Mouse (Mus musculus): Measurements from ENCODE around the gene Icam1. TPM values are rescaled to one million over a fixed set of nuclear protein-coding genes. Genes with fewer than 3 reads are reported as not detected.

Gene Icam1
- polyA plus RNA-seq, 1 experiment from 2014 or later: 4.2 TPM

DNA sequence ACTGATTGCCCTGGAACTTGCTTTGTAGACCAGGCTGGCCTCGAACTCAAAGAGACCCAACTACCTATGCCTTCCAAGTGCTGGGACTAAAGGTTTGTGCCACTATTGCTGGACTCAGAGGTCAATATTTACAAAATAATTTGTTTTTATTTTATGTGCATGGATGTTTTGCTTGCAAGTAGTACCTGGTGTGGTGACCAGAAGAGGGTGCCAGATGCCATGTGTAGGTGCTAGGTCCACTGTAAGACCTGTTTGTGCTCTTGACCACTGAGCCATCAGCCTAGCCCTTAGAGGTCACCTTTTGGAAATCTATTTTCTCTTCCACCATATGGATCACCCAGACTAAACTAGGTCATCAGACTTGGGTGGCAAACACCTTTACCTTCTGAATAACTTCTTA lies 6.9 kb downstream of the Icam1 start:
- WGBS: 96% methylated on average over 1 of the region's 1 CpGs
- Histone ChIP-seq H3K9ac (ENCODE audit: low read length) (no peak overlapping the region), H3K27ac (ENCODE audit: low read depth, low read length) (no peak overlapping the region), H3K4me3 (ENCODE audit: low read depth, low read length) (no peak overlapping the region), H3K4me1 (replicated peaks; ENCODE audit: control insufficient read depth, insufficient read depth, low read length) (no peaks in the 10 kb centered on the region), H3K36me3 (ENCODE audit: control insufficient read depth, insufficient read depth, low read length) (no peaks in the 10 kb centered on the region), H3K27me3 (ENCODE audit: control insufficient read depth, insufficient read depth, low read length) (peaks cover 4% of the 10 kb centered on the region), H3K9me3 (ENCODE audit: control insufficient read depth, low read length) (no peaks in the 10 kb centered on the region), H3K4me2 (ENCODE audit: low read depth, low read length, severe bottlenecking) (no peak overlapping the region)
- DNase-seq (ENCODE audit: low spot score): no peak
- ATAC-seq (replicated peaks; ENCODE audit: low FRiP score): no peak

DNA sequence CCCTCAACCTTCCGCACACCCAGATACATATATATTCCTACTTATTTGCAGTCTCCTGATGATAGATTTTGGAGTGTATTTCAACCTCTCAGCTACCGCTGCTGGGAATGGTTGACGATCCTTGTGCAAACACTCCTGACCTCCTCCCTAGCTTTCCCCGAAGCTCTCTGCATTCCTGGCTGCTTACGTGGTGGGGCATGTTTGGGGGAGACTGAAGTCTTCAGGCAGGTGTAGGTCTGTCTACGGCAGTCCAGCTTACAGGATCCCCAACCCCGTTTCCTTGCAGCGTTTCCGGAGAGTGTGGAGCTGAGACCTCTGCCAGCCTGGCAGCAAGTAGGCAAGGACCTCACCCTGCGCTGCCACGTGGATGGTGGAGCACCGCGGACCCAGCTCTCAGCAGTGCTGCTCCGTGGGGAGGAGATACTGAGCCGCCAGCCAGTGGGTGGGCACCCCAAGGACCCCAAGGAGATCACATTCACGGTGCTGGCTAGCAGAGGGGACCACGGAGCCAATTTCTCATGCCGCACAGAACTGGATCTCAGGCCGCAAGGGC lies 9.5 kb downstream of the Icam1 start:
- WGBS: 73% methylated on average over 19 of the region's 19 CpGs
- H3K4me2 ChIP-seq (ENCODE audit: low read depth, low read length, severe bottlenecking): no peak overlapping the region
- DNase-seq (ENCODE audit: low spot score): no peak

DNA sequence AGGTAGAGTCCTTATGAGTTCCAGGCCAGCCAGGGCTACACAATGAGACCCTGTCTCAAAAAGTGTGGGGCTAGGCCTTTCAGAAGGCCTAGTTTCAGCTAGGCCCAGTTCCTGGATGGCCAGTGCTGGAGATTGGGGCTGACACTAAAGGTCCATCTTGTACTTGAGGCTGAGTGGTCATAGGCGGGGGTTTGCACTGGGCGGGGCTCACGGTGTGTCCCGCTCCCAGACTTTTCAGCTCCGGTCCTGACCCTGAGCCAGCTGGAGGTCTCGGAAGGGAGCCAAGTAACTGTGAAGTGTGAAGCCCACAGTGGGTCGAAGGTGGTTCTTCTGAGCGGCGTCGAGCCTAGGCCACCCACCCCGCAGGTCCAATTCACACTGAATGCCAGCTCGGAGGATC lies 11.1 kb downstream of the Icam1 start:
- Histone ChIP-seq H3K4me3 (ENCODE audit: low read depth, low read length) (no peak overlapping the region), H3K4me2 (ENCODE audit: low read depth, low read length, severe bottlenecking) (no peak overlapping the region), H3K36me3 (ENCODE audit: control insufficient read depth, insufficient read depth, low read length) (no peaks in the 10 kb centered on the region), H3K4me1 (replicated peaks; ENCODE audit: control insufficient read depth, insufficient read depth, low read length) (peaks cover 8% of the 10 kb centered on the region), H3K9me3 (ENCODE audit: control insufficient read depth, low read length) (no peaks in the 10 kb centered on the region), H3K27ac (ENCODE audit: low read depth, low read length) (no peak overlapping the region), H3K9ac (ENCODE audit: low read length) (no peak overlapping the region), H3K27me3 (ENCODE audit: control insufficient read depth, insufficient read depth, low read length) (peaks cover 32% of the 10 kb centered on the region)
- 87% methylated on average over 12 of the region's 12 CpGs for WGBS
- ATAC-seq (replicated peaks; ENCODE audit: low FRiP score) (no peak), DNase-seq (ENCODE audit: low spot score) (no peak)

More for the DNA sequence above, 9.5 kb downstream of the Icam1 start:
- no peak overlapping the region for H3K9ac ChIP-seq (ENCODE audit: low read length)
- H3K36me3 ChIP-seq (ENCODE audit: control insufficient read depth, insufficient read depth, low read length): no peaks in the 10 kb centered on the region
- no peak for ATAC-seq (replicated peaks; ENCODE audit: low FRiP score)
- H3K4me3 ChIP-seq (ENCODE audit: low read depth, low read length): no peak overlapping the region
- 0 out of 2 replicates have a peak, but pooled peaks cover 3% of the 10 kb centered on the region for H3K4me1 ChIP-seq (replicated peaks; ENCODE audit: control insufficient read depth, insufficient read depth, low read length)
- H3K27me3 ChIP-seq (ENCODE audit: control insufficient read depth, insufficient read depth, low read length): peaks cover 20% of the 10 kb centered on the region
- H3K9me3 ChIP-seq (ENCODE audit: control insufficient read depth, low read length): no peaks in the 10 kb centered on the region
- H3K27ac ChIP-seq (ENCODE audit: low read depth, low read length): no peak overlapping the region

DNA sequence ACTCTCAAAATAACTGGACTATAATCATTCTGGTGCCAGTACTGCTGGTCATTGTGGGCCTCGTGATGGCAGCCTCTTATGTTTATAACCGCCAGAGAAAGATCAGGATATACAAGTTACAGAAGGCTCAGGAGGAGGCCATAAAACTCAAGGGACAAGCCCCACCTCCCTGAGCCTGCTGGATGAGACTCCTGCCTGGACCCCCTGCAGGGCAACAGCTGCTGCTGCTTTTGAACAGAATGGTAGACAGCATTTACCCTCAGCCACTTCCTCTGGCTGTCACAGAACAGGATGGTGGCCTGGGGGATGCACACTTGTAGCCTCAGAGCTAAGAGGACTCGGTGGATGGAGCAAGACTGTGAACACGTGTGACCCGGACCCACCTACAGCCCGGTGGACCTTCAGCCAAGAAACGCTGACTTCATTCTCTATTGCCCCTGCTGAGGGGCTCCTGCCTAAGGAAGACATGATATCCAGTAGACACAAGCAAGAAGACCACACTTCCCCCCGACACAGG lies 12.0 kb downstream of the Icam1 start:
- DNase-seq (ENCODE audit: low spot score) (no peak), ATAC-seq (replicated peaks; ENCODE audit: low FRiP score) (no peak)
- H3K27me3 ChIP-seq (ENCODE audit: control insufficient read depth, insufficient read depth, low read length): peaks cover 42% of the 10 kb centered on the region
- WGBS: 59% methylated on average over 8 of the region's 8 CpGs
- no peak overlapping the region for H3K4me3 ChIP-seq (ENCODE audit: low read depth, low read length)
- H3K4me1 ChIP-seq (replicated peaks; ENCODE audit: control insufficient read depth, insufficient read depth, low read length): peaks cover 15% of the 10 kb centered on the region
- no peak overlapping the region for H3K9ac ChIP-seq (ENCODE audit: low read length)
- no peaks in the 10 kb centered on the region for H3K36me3 ChIP-seq (ENCODE audit: control insufficient read depth, insufficient read depth, low read length)
- H3K27ac ChIP-seq (ENCODE audit: low read depth, low read length): no peak overlapping the region
- H3K4me2 ChIP-seq (ENCODE audit: low read depth, low read length, severe bottlenecking): no peak overlapping the region
- H3K9me3 ChIP-seq (ENCODE audit: control insufficient read depth, low read length): no peaks in the 10 kb centered on the region

DNA sequence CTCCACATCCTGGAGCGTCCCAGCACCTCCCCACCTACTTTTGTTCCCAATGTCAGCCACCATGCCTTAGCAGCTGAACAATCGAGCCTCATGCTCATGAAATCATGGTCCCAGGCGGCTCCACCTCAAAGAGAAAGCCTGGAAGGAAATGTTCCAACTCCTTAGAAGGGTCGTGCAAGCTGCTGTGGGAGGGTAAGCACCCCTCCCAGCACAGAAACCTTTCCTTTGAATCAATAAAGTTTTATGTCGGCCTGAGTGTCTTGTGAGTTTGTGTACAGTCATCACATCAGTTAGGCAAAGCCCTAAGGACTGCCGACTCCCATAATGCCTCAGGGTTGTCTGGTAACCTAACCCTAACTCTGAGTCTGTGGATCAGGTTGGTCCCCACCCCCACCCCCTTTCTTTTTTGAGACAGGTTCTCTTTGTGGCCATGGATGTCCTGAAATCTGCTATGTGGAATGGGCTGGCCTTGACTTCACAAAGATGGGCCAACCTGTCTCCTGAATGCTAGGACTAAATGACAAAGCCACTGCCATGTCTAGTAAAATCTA lies 12.8 kb downstream of the Icam1 start:
- DNase-seq (ENCODE audit: low spot score) (no peak), ATAC-seq (replicated peaks; ENCODE audit: low FRiP score) (no peak)
- no peak overlapping the region for H3K9ac ChIP-seq (ENCODE audit: low read length)
- no peak overlapping the region for H3K27ac ChIP-seq (ENCODE audit: low read depth, low read length)
- H3K9me3 ChIP-seq (ENCODE audit: control insufficient read depth, low read length): no peaks in the 10 kb centered on the region
- WGBS: 62% methylated on average over 6 of the region's 6 CpGs
- peaks cover 22% of the 10 kb centered on the region for H3K4me1 ChIP-seq (replicated peaks; ENCODE audit: control insufficient read depth, insufficient read depth, low read length)
- H3K4me2 ChIP-seq (ENCODE audit: low read depth, low read length, severe bottlenecking): no peak overlapping the region; the same call in 1 of the 2 replicates
- no peaks in the 10 kb centered on the region for H3K36me3 ChIP-seq (ENCODE audit: control insufficient read depth, insufficient read depth, low read length)
- H3K4me3 ChIP-seq (ENCODE audit: low read depth, low read length): no peak overlapping the region
- peaks cover 50% of the 10 kb centered on the region for H3K27me3 ChIP-seq (ENCODE audit: control insufficient read depth, insufficient read depth, low read length)

DNA sequence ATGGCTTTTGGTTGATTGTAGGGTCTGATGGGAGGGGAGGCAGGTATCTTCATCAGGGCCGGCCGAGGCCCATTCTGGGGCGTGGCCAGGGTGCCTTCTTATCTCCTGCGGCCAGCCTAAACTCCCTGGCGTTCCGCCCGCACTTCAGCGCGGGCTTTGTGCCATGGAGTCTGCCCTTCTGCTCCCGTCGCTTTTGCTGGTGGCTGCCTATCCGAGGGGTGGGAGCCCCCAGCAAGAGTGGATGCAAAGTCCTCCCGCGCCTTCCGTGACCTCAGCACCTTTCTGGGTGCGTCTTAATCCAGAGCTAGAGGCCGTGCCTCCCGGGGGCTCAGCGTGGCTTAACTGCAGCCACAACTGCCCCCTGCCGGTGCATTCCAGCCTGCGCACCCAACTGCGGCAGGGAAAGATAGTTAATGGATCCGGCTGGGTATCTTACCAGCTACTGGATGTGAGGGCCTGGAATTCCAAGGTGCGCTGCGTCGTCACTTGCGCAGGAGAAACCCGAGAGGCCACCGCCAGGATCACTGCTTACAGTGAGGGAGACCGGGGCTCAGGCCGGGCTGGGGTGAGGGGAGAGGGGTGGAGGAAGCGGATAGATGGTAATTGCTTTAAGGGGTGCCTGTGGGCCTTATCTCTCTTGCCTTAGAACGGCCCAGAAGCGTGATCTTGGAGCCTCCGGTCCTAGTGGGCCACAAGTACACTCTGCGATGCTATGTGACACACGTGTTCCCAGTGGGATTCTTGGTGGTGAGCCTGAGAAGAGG lies 13.7 kb downstream of the Icam1 start, which contains the start of gene Icam4:
TSS of gene Icam4 (plus strand) at position 83 of the 764 bp plus-strand sequence.
- 0 out of 2 replicates have a peak, but pooled peaks have one; percentile 17 for ATAC-seq (replicated peaks; ENCODE audit: low FRiP score)
- H3K27ac ChIP-seq (ENCODE audit: low read depth, low read length): no peak within 1 kb of the TSS
- 2% methylated on average over 37 of the region's 37 CpGs for whole genome bisulfite sequencing
- H3K4me2 ChIP-seq (ENCODE audit: low read depth, low read length, severe bottlenecking): peak within 1 kb of the TSS; percentile 51
- H3K9ac ChIP-seq (ENCODE audit: low read length): peak within 1 kb of the TSS; percentile 51; the same call in 1 of the 2 replicates
- peak; percentile 88 for DNase-seq (ENCODE audit: low spot score)
- H3K4me3 ChIP-seq (ENCODE audit: low read depth, low read length): peak within 1 kb of the TSS; percentile 25
- peaks cover 22% of the 10 kb centered on the region for H3K4me1 ChIP-seq (replicated peaks; ENCODE audit: control insufficient read depth, insufficient read depth, low read length)
- no peaks in the 10 kb centered on the region for H3K36me3 ChIP-seq (ENCODE audit: control insufficient read depth, insufficient read depth, low read length)
- peaks cover 57% of the 10 kb centered on the region for H3K27me3 ChIP-seq (ENCODE audit: control insufficient read depth, insufficient read depth, low read length)
- H3K9me3 ChIP-seq (ENCODE audit: control insufficient read depth, low read length): no peaks in the 10 kb centered on the region

DNA sequence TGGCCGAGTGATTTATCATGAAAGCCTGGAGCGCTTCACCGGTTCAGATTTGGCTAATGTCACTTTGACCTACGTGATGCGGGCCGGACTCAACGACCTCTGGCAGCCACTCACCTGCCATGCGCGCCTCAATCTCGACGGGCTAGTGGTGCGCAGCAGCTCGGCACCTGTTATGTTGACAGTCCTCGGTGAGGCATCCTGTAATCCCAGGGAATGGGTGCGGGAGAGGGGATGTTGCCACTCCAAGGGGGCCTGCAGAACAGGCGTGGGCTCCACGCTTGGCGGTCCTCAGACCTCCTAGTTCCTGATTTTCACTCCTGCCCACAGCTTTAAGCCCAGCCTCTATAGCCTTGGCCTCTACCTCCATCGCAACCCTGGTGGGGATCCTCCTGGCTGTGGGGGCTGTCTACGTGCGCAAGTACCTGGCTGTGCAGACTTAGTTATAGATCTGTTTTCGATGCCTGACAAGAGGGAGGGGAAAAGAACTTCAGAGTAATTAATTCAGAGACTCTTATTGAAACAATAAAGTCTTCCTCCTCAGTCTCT lies 14.3 kb downstream of the Icam1 start:
- Histone ChIP-seq H3K4me3 (ENCODE audit: low read depth, low read length) (no peak overlapping the region), H3K27ac (ENCODE audit: low read depth, low read length) (no peak overlapping the region), H3K9me3 (ENCODE audit: control insufficient read depth, low read length) (no peaks in the 10 kb centered on the region), H3K27me3 (ENCODE audit: control insufficient read depth, insufficient read depth, low read length) (peaks cover 64% of the 10 kb centered on the region), H3K4me2 (ENCODE audit: low read depth, low read length, severe bottlenecking) (no peak overlapping the region), H3K4me1 (replicated peaks; ENCODE audit: control insufficient read depth, insufficient read depth, low read length) (peaks cover 24% of the 10 kb centered on the region), H3K9ac (ENCODE audit: low read length) (no peak overlapping the region), H3K36me3 (ENCODE audit: control insufficient read depth, insufficient read depth, low read length) (no peaks in the 10 kb centered on the region)
- 25% methylated on average over 22 of the region's 22 CpGs for WGBS
- DNase-seq (ENCODE audit: low spot score) (no peak), ATAC-seq (replicated peaks; ENCODE audit: low FRiP score) (no peak)

DNA sequence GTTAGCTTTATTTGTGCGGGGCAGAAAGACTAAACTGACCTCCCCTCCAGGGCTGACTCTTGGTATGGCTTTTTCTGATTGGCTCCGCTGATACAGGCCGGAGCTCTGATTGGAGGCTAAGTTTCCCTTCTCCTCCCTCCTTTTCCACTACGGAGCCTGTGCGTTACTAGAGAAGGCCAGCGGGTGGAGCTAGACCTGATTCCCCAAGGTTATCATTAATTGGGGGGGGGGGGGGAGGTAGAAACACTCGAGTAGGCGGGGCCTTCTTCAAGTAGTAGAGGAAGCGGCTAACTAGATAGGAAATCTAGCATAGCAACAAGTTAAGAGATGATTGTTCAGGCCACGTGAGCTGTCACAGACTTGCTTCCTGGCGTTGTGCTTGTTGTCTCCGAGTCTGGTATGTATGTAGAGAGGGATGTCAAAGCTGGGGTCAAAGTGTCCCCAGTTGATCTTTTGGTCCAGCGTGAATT lies 15.0 kb downstream of the Icam1 start:
- Histone ChIP-seq H3K4me2 (ENCODE audit: low read depth, low read length, severe bottlenecking) (peak overlapping the region; percentile 85), H3K9ac (ENCODE audit: low read length) (no peak overlapping the region), H3K27ac (ENCODE audit: low read depth, low read length) (no peak overlapping the region), H3K4me3 (ENCODE audit: low read depth, low read length) (peak overlapping the region; percentile 38), H3K27me3 (ENCODE audit: control insufficient read depth, insufficient read depth, low read length) (peaks cover 71% of the 10 kb centered on the region), H3K36me3 (ENCODE audit: control insufficient read depth, insufficient read depth, low read length) (no peaks in the 10 kb centered on the region), H3K4me1 (replicated peaks; ENCODE audit: control insufficient read depth, insufficient read depth, low read length) (peaks cover 24% of the 10 kb centered on the region), H3K9me3 (ENCODE audit: control insufficient read depth, low read length) (no peaks in the 10 kb centered on the region)
- ATAC-seq (replicated peaks; ENCODE audit: low FRiP score) (peak; percentile 45), DNase-seq (ENCODE audit: low spot score) (peak; percentile 85)
- WGBS: under 1% methylated on average over 13 of the region's 13 CpGs

Measured in forebrain, embryonic 11.5 days (tissue).